Mouse (Mus musculus) gastrocnemius, postnatal 14 days (tissue): ENCODE results near the gene Tgfbr3. TPM values are rescaled to one million over a fixed set of nuclear protein-coding genes. Genes with fewer than 3 reads are reported as not detected.

ENCODE experiments used
- DNase-seq: peaks from one replicate; pipeline ENCODE4 v3.0.0; 2021; ENCODE audit warnings: mixed read lengths
- intact Hi-C: fragments of 180-260 bp; cut with DNase I; formaldehyde crosslinking; loops from one replicate; pipeline ENCODE4 v1.15.1; 2025; ENCODE audit warnings: low total_unique reads
- total RNA-seq, 2 experiments: library from RNA; stranded (reverse); gene quantifications; 2 replicates each; pipeline ENCODE4 v1.2.3; 2021

Tgfbr3 gene
- total RNA-seq, 2 experiments from 2014 or later: 31.6 to 32.7 TPM

DNA sequence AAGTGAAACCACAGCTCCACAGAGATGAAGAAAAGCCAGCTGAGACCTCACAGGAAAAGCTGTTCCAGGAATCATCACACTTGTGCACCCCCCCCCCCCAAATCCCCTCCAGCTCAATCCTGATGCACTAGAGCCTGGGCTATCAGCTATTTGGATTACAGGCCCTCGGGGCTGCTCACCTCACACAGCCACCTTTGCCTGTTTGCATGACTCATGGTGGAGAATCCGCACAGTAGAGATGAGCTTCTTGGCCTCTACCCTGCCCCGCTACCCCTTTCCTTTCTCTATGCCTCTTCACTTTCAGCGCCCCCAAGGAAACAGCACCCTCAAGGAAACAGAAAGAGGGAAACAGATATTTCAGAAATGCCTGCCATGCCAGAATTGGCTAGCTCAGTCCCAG, 127.1 kb downstream of the Tgfbr3 start:
- intact Hi-C loops: no loop called here
- no peak for DNase-seq

- intact Hi-C loops: no loop called here
- DNase-seq: no peak
Observed at GRCm38 (mm10) chr5:107159914-107160890, 129.2 kb downstream of the Tgfbr3 start.

DNA sequence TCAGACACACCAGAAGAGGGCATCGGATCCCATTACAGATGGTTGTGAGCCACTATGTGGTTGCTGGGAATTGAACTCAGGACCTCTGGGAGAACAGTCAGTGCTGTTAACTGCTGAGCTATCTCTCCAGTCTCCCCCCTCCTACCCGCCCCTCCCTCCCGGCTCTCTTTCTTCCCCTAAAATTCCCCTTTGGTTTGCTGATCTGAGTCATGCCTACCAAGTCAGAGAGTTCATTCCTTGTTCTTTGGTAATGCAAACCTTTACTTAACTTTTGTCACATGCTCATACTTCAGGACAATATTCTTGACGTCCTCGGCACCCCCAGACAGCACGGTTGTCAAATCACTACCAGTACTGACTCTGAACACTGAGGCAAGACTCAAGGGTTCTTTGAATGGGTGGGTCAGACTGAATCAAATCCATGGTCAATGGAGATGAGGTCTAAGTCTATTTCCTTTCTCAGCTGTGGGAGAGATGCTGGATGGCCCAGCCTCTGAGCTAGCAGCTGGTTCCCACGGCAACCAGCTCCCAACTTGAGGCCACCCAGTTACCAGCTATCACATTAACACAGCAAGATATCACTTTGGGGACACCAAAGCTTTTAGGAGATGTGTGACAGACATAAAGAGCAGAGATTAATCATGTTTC, 130.8 kb downstream of the Tgfbr3 start:
- intact Hi-C loops: no loop called here
- no peak for DNase-seq

- intact Hi-C loops: no loop called here
- DNase-seq: no peak
Observed at GRCm38 (mm10) chr5:107157384-107157783, 132.0 kb downstream of the Tgfbr3 start.

DNA sequence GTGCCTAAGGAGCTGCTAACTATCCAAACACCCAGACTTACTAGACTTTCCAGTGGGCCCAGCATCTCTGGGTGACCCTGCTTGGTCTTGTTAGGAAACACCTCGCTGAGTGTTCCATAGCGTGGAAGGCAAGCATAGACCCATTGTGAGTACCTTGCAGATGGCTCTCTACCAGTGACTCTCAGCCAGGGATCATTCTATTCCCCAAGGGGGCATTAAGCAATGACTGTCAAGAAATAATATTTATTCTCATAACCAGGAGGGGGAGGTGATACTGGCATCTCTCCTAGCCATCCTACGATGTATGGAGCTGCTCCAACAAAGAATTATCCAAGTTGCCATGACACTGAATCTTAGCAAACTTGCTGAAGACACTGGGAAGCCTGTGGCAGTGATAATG, 133.3 kb downstream of the Tgfbr3 start:
- intact Hi-C loops: no loop called here
- DNase-seq: no peak

GRCm38 (mm10) chr5:107152989-107153388, 136.4 kb downstream of the Tgfbr3 start:
- DNase-seq: no peak
- intact Hi-C loops: no loop called here

- intact Hi-C loops: no loop called here
- peak; percentile 65 for DNase-seq
Observed at GRCm38 (mm10) chr5:107151320-107151719, 138.1 kb downstream of the Tgfbr3 start.

DNA sequence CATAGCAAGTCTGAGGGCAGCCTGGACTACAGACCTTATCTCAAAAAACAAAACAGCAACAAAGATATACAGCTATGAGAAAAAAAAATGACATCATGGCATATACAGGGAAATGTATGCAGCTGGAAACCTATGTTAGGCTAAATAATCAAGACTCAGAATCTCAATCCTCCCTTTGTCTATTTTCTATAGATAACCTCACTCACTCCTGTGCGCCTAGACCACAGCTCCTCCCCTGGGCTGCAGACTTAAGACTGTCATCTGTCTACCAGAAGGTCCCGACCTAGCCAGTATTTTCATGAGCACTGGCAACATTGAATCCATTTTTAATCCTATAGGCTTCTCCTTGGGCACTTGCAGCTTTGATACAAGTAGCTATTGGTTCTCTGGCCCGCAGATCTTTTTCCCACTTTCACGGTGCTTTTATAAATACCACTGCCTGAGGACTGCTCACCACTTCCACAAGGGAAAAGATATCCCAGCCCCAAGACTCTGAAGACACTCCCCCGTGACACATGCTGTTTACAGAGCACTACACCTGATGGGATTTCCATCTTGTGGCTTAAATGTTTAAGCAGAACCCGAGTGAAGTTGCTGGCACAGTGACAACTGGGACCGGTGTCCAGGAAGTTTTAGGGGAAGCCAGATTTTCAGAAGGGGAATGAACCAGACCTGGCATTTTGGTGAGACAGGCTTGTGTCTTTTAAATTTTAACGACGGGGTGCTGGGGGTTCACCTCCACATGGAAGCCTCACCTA, 138.7 kb downstream of the Tgfbr3 start:
- intact Hi-C loops: no loop called here
- DNase-seq: peak; percentile 69

- DNase-seq: peak; percentile 75
- intact Hi-C loops: no loop called here
Observed at GRCm38 (mm10) chr5:107147951-107148766, 141.3 kb downstream of the Tgfbr3 start.

DNA sequence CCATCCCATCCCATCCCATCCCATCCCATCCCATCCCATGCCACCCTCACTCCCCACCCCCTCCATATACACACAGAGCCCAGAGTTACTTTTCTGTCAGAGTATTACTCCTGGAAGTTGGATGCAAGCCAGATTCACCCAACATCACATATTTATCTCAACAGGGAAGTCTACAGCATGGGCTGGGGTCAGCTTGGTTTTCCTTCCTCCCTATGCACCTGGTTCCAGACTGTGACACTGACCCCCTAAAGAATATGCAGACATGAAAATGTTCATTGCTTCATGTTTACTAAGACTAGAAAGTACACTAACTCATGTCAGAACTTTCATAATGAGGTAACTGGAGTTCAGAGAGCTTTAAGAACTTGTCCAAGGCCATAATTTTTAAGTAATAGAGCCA, 142.0 kb downstream of the Tgfbr3 start:
- intact Hi-C loops: no loop called here
- DNase-seq: no peak

DNA sequence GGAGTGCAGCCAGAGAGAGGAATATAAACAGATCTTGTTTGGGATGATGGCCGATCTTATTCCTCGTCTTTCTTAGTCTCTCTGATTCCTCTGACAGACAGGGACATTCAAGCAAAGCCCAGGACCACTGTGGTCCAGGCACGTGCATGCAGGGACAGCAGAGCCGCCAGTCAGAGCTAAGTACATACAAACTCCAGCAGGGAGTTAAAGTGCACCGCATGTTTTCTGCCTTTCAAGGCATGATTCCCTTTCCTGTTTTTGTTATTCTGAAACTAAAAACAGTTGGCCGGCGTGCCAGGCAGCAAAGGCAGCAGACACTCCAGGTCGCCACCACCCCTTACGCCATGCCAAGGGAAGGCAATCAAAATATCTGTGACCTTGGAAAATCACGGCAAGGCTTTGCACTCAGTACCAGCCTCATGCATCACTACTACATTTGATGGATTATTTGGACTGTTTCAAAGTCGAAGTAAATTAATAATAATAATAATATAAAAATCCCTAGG, 143.3 kb downstream of the Tgfbr3 start:
- intact Hi-C loops: no loop called here
- DNase-seq: peak; percentile 28

DNA sequence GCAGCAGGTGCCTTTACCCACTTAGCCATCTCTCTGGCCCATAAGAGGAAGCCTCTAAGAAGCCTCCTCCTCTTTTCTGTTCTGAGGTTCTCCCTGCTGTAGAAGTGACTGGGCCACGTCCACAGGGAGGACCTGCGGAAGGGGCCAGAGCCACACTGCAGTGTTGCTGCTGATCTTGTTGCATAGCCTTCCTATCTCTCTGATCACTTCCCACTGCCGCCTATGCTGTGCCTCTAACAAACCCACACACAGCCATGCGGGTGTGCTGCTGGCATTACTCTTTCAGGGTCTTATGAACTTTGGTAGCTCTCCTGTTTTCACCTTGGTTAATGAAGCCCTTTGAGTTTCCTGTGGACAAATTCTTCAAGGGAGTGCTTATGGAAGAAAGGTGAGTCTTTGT, 144.3 kb downstream of the Tgfbr3 start:
- intact Hi-C loops: no loop called here
- DNase-seq: no peak

GRCm38 (mm10) chr5:107144263-107144843, 145.1 kb downstream of the Tgfbr3 start:
- intact Hi-C loops: no loop called here
- DNase-seq: no peak

- intact Hi-C loops: no loop called here
- DNase-seq: no peak
Observed at GRCm38 (mm10) chr5:107143406-107143805, 146.0 kb downstream of the Tgfbr3 start.

DNA sequence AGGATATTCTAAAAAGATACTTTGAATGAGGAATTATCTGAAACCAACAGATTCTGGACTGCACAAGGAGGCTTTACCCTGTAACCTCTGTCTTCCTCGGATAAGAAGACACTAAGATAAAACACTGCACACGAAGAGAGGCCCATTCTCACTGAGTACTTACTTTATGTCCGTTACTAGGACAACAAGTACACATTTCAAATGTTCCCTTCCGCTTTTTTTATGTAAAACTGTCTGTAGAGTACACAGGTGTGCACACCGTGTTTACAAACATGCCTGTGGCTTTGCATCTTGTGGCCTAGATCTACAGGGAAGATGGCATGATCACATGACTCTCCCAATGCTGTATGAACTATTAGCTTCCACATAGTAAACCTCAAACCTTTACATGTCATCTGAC, 146.6 kb downstream of the Tgfbr3 start:
- intact Hi-C loops: no loop called here
- DNase-seq: no peak

DNA sequence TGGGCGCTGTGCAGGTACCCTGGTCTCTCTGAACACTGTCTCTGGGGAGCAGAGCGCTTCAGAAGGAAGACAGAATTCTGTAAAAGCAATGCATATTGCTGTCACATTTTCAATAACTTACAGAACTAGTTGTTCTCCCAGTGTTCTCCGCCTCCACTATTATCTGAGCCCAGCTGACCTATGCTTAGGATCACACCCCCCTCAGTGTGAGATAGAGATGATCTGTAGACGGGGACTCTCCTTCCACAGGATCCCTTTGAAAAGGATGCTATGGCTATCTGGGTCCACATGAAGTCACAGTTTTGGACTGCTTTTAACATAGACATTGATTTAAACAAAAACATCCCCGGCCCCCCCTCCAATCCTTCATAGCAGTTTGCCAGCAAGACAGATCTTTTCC, 148.1 kb downstream of the Tgfbr3 start:
- no peak for DNase-seq
- intact Hi-C loops: no loop called here

DNA sequence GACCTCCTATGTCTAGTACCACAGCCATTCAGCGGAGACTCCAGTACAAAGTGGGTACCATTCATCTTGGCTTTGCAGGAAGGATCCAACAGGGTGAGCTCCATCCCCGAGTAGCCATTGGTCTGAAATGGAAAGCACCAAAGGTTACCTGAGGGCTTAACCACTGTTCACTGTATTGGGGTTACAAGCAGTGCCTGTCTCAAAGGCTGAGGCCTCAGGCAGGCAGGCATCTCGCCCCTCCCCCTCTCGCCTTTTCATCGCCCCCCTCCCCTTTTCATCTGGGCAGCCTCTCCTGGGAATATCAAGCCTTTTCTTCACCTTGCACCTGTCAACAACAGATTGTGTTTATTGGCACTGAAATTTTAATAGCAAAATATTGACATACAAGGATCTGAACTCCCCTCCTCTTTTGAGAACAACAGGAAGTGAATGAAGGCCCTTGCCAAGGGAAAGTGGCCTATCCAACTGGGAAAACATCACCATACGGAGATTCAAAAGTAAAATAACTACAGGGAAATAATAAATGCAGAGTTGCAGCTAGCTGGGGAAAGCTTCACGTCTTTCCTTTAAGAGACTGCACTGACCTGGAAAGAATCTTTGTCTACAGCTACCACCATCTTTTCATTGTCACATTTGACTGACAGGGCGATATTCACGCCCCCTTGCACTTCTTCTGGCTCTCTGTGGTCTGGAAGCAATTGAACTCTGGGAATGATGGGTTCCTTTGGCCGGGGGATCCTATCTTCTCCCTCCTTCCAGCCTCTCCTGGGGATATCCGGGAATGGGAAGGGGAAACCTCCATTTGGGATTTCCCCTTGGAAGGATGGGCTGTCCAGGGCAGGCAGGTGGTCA, 149.4 kb downstream of the Tgfbr3 start:
- no peak for DNase-seq
- intact Hi-C loops: no loop called here

- intact Hi-C loops: no loop called here
- DNase-seq: no peak
Observed at GRCm38 (mm10) chr5:107133336-107133735, 156.1 kb downstream of the Tgfbr3 start.
